Mouse (Mus musculus) stomach, postnatal 0 days (tissue): ENCODE measurements around the gene Slc41a1. TPM values are rescaled to one million over a fixed set of nuclear protein-coding genes. Genes with fewer than 3 reads are reported as not detected.

Source experiments
- ATAC-seq: fragments of 200-750 bp; cut with Nextera tagmentation; 2 replicates; pipeline ENCODE4 v1.8.0; 2017; ENCODE audit not compliant: low FRiP score, low TSS enrichment
- DNase-seq: peaks from one replicate; pipeline ENCODE4 v3.0.0-alpha.2; 2016; ENCODE audit warnings: low spot score
- H3K27ac ChIP-seq: fragments of 300-500 bp; sonication (generic); replicated peaks from 2 replicates; pipeline ENCODE4 v1.5.1; 2014; ENCODE audit warnings: mild to moderate bottlenecking, control low read depth
- H3K27me3 ChIP-seq: fragments of 300-500 bp; sonication (generic); 2 replicates; pipeline ENCODE4 v1.6.1; 2014; ENCODE audit warnings: low read length; ENCODE audit not compliant: control insufficient read depth, insufficient read depth
- H3K36me3 ChIP-seq: fragments of 300-500 bp; sonication (generic); 2 replicates; pipeline ENCODE4 v1.6.1; 2014; ENCODE audit warnings: low read length, mixed read lengths; ENCODE audit not compliant: control insufficient read depth, insufficient read depth
- H3K4me1 ChIP-seq: fragments of 300-500 bp; sonication (generic); replicated peaks from 2 replicates; pipeline ENCODE4 v1.6.1; 2014; ENCODE audit warnings: antibody characterized with exemption; ENCODE audit not compliant: control insufficient read depth, insufficient read depth
- H3K4me2 ChIP-seq: fragments of 300-500 bp; sonication (generic); replicated peaks from 2 replicates; pipeline ENCODE4 v1.6.1; 2014; ENCODE audit warnings: low read depth, mild to moderate bottlenecking, control low read depth, moderate library complexity
- H3K4me3 ChIP-seq: fragments of 300-500 bp; sonication (generic); 2 replicates; pipeline ENCODE4 v1.5.1; 2014; ENCODE audit warnings: low read depth, low read length, control low read depth
- H3K9ac ChIP-seq: fragments of 300-500 bp; sonication (generic); 2 replicates; pipeline ENCODE4 v1.6.1; 2014; ENCODE audit warnings: mild to moderate bottlenecking, low read length, control low read depth, mixed read lengths
- H3K9me3 ChIP-seq: fragments of 300-500 bp; sonication (generic); 2 replicates; pipeline ENCODE4 v1.6.1; 2016; ENCODE audit warnings: low read length; ENCODE audit not compliant: control insufficient read depth
- CTCF ChIP-seq: IDR thresholded peaks from 2 replicates; pipeline ENCODE4 v1.5.1; 2016; ENCODE audit warnings: antibody characterized with exemption, low read depth, mild to moderate bottlenecking, moderate library complexity
- EP300 ChIP-seq: optimal IDR thresholded peaks from 2 replicates; pipeline ENCODE3; 2016; ENCODE audit warnings: antibody characterized with exemption
- WGBS: fragments of 180-500 bp; shearing (Covaris S2); extraction: QIAGEN DNeasy Blood & Tissue Kit; methylation state at CpG from one replicate; pipeline ENCODE4 v1.1.7; 2014; 5-methylcytosine and 5-hydroxymethylcytosine counted together
- polyA plus RNA-seq: library from polyadenylated mRNA; unstranded; fragments of >200 nt; fragmentation: Nextera tagmentation; extraction: Ambion mirVana; gene quantifications from 2 replicates; pipeline ENCODE4 v1.2.1, GENCODE M21; 2015

Gene Slc41a1
- polyA plus RNA-seq, 1 experiment from 2014 or later = 7.1 TPM

- H3K4me2 ChIP-seq = no peak overlapping the region
- no peaks in the 10 kb centered on the region for H3K9me3 ChIP-seq
- no peak overlapping the region for H3K9ac ChIP-seq
- 72% methylated on average over 5 of the region's 5 CpGs for WGBS
- DNase-seq (no peak), ATAC-seq (no peak)
- H3K27ac ChIP-seq = no peak overlapping the region
- no peak for TF ChIP-seq EP300
- TF ChIP-seq CTCF = no peak
- H3K4me1 ChIP-seq = no peaks in the 10 kb centered on the region
- no peak overlapping the region for H3K4me3 ChIP-seq
- no peaks in the 10 kb centered on the region for H3K36me3 ChIP-seq
- no peaks in the 10 kb centered on the region for H3K27me3 ChIP-seq
These were observed 24.6 kb upstream of the Slc41a1 start for GRCm38 (mm10) chr1:131802652-131803051.

DNA sequence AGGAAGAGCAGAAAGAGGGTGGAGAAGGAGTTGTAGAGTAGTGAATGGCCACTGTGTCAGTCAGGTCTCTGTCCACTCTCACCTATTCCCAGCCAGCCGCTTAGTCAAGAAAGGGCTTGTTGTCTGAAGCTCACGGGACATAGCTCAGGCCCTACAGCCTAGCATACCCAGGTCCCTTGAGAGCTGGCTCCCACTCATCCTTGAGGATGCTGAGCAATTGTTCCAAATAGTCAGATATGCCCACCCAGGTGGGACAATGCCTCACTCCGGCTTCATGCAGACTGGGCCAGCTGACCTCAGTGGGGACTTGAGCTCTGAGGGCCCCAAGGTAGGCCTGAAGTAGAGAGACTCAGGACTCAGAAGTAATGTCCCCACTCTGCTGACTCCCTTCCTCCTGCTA lies 23.1 kb upstream of the Slc41a1 start:
- no peak overlapping the region for H3K4me3 ChIP-seq
- no peak overlapping the region for H3K27ac ChIP-seq
- no peak overlapping the region for H3K4me2 ChIP-seq
- no peak overlapping the region for H3K9ac ChIP-seq
- no peaks in the 10 kb centered on the region for H3K27me3 ChIP-seq
- H3K36me3 ChIP-seq = no peaks in the 10 kb centered on the region
- H3K4me1 ChIP-seq = no peaks in the 10 kb centered on the region
- ATAC-seq = no peak
- no peak for DNase-seq
- no peaks in the 10 kb centered on the region for H3K9me3 ChIP-seq
- 90% methylated on average over 3 of the region's 3 CpGs for WGBS
- TF ChIP-seq EP300 (no peak), CTCF (no peak)

DNA sequence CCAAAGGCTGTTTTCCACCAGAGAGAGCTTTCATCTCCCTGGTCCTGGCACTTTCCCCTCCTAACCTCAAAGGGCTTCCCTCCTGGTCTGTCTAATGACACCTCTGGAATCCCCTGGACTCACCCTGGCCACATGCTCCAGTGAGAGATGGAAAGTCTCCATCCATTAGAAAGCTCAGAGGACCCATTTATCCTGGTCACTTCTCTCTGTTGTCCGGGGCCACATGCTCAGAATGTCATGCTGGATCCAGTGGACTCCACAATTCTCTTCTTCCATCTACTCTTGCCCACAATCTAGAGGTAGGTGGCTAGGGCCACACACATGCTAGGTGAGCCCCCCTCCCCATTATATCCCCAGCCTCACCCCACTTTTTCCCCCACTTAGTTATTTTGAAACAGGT lies 18.3 kb upstream of the Slc41a1 start:
- TF ChIP-seq EP300 (no peak), CTCF (no peak)
- 69% methylated on average over 1 of the region's 1 CpGs for WGBS
- no peak for DNase-seq
- no peak overlapping the region for H3K27ac ChIP-seq
- no peak for ATAC-seq
- H3K4me2 ChIP-seq = no peak overlapping the region
- no peak overlapping the region for H3K9ac ChIP-seq
- no peaks in the 10 kb centered on the region for H3K9me3 ChIP-seq
- H3K4me1 ChIP-seq = no peaks in the 10 kb centered on the region
- no peaks in the 10 kb centered on the region for H3K36me3 ChIP-seq
- H3K4me3 ChIP-seq = no peak overlapping the region
- no peaks in the 10 kb centered on the region for H3K27me3 ChIP-seq

DNA sequence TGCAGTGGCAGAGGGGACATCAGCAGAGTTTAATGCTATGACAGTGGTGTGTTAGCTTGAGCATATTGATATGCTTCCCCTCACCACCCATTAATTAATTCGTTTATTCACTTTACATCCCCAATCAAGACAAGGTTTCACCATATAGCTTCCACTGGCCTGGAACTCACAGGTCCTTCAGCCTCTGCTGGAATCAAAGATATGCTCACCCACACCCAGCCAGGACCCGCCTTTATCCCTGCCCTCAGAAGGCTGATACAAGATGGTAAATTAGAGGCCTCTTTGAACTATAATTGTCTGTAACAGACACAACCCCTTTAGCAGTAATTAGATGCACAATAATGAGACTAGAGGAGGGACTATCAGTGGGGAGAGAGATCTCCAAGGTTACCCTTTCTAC lies 17.6 kb upstream of the Slc41a1 start:
- WGBS = 69% methylated on average over 2 of the region's 2 CpGs
- no peak for DNase-seq
- Histone ChIP-seq H3K27ac (no peak overlapping the region), H3K9ac (no peak overlapping the region), H3K27me3 (no peaks in the 10 kb centered on the region), H3K4me3 (no peak overlapping the region), H3K36me3 (no peaks in the 10 kb centered on the region), H3K4me2 (no peak overlapping the region), H3K4me1 (no peaks in the 10 kb centered on the region), H3K9me3 (no peaks in the 10 kb centered on the region)
- TF ChIP-seq EP300 (no peak), CTCF (no peak)
- ATAC-seq = no peak

DNA sequence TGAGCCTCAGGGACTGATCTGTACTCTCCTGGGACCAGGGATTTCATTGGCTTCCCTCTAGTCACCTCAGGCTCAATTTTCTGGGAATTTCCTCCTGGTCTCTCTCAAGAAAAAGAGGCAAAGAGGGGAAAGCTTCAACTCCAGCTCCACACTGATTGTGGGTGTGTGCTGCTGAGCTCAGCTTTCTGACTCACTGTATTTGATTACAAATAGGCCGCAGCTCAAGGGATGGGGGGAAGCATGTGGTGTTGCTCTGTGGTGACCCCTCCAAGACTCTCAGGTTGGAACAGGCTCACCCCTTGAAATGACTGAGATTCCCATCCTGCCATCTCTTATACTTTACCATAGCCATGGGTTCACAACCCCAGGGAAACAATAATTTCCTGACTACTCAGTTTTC lies 15.9 kb upstream of the Slc41a1 start:
- Histone ChIP-seq H3K9me3 (no peaks in the 10 kb centered on the region), H3K36me3 (no peaks in the 10 kb centered on the region), H3K9ac (no peak overlapping the region), H3K27me3 (no peaks in the 10 kb centered on the region), H3K4me2 (no peak overlapping the region), H3K4me1 (no peaks in the 10 kb centered on the region), H3K4me3 (no peak overlapping the region), H3K27ac (no peak overlapping the region)
- ATAC-seq (no peak), DNase-seq (no peak)
- WGBS = 59% methylated on average over 1 of the region's 1 CpGs
- TF ChIP-seq CTCF = no peak
- no peak for TF ChIP-seq EP300

GRCm38 (mm10) chr1:131812006-131812405 lies 15.3 kb upstream of the Slc41a1 start:
- no peak for TF ChIP-seq CTCF
- no peak for TF ChIP-seq EP300
- ATAC-seq (no peak), DNase-seq (no peak)
- Histone ChIP-seq H3K9me3 (no peaks in the 10 kb centered on the region), H3K36me3 (no peaks in the 10 kb centered on the region), H3K4me1 (no peaks in the 10 kb centered on the region), H3K9ac (no peak overlapping the region), H3K27me3 (no peaks in the 10 kb centered on the region), H3K4me3 (no peak overlapping the region), H3K27ac (no peak overlapping the region), H3K4me2 (no peak overlapping the region)
- WGBS = 56% methylated on average over 9 of the region's 9 CpGs
